Mouse (Mus musculus) bone marrow, adult 2 months (tissue): ENCODE measurements around the gene Mrpl14.

Source experiments
- CTCF ChIP-seq: fragments of 200-500 bp; IDR thresholded peaks from 2 replicates; pipeline ENCODE4 v1.5.1; 2011; ENCODE audit warnings: low read length, control low read depth; ENCODE audit not compliant: control insufficient read depth, insufficient read depth
- POLR2A ChIP-seq: fragments of 200-500 bp; IDR thresholded peaks from 2 replicates; pipeline ENCODE4 v1.6.1; 2011; ENCODE audit warnings: low read depth, mild to moderate bottlenecking, control low read depth, low read length, borderline replicate concordance; ENCODE audit not compliant: control insufficient read depth

DNA sequence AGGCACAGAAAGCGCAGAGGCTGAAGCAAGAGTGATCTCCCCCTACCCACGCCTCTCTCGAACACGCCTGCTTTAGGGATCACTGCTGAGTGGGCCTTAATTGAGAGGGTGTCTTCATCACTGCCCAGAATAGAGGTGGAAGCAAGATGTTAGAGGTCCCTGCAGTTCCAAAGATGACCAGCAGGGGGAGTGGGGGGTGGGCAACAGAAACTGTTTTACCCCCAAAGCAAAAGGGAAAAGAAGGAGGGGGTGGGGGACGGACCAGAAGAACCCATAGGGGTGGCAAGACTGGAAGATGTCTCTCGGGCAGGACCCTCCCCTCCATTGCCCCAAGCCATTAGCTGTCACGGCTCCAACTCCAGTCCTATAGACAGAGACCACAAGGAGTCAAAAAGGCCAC is 8.0 kb upstream of the Mrpl14 start:
- TF ChIP-seq CTCF = peak; percentile 64
- TF ChIP-seq POLR2A = no peak
